Mouse (Mus musculus): Measurements from ENCODE around the gene Tssc4. TPM values are rescaled to one million over a fixed set of nuclear protein-coding genes. Genes with fewer than 3 reads are reported as not detected.

Tssc4 gene
- polyA plus RNA-seq, 1 experiment from 2014 or later: 90.7 TPM

Other genes starting within 250 kb of the Tssc4 start
- gene Th, start 138.1 kb upstream of the Tssc4 start, polyA plus RNA-seq (2015; fragmentation: Nextera tagmentation; extraction: Ambion mirVana): 17.8 and 28.7 TPM in 2 replicates
- gene Ascl2, start 100.0 kb upstream of the Tssc4 start, polyA plus RNA-seq (2015; fragmentation: Nextera tagmentation; extraction: Ambion mirVana): 0.39 and 0.55 TPM in 2 replicates
- gene Tspan32, start 64.2 kb upstream of the Tssc4 start, polyA plus RNA-seq (2015; fragmentation: Nextera tagmentation; extraction: Ambion mirVana): 0.30 and 0.48 TPM in 2 replicates
- 364 and 411 TPM in 2 replicates for gene Cd81, start 16.5 kb upstream of the Tssc4 start, polyA plus RNA-seq (2015; fragmentation: Nextera tagmentation; extraction: Ambion mirVana)
- 1.5 and 1.8 TPM in 2 replicates for gene Trpm5, start 25.4 kb downstream of the Tssc4 start, polyA plus RNA-seq (2015; fragmentation: Nextera tagmentation; extraction: Ambion mirVana)
- gene Kcnq1, start 37.1 kb downstream of the Tssc4 start, polyA plus RNA-seq (2015; fragmentation: Nextera tagmentation; extraction: Ambion mirVana): 1.1 and 2.2 TPM in 2 replicates

Data from midbrain, embryonic 16.5 days (tissue).